Mouse (Mus musculus): Measurements from ENCODE around the gene Bdkrb2. TPM values are rescaled to one million over a fixed set of nuclear protein-coding genes. Genes with fewer than 3 reads are reported as not detected.

Gene Bdkrb2
- polyA plus RNA-seq, 1 experiment from 2014 or later = 2.6 TPM

DNA sequence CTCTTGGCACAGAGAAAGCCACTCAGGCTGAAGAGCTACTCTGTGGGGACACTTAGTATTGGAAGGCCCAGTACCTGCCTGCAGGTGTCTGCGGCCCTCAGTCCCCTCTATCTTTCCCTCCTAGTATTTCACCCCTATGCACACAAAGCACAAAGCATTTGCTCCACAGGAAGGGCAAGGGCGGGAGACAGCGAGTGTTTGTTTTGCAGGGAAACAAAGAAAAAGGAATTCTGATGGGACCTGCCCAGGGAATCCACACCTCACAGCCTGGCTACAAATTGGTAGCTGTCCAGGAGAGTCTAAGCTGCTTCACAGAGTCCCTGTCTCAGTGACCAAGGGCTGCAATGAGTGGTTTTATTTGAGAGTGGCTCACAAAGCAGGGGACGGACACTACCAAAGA lies 30.4 kb downstream of the Bdkrb2 start:
- ATAC-seq (ENCODE audit: insufficient number of reproducible peaks, low FRiP score, low TSS enrichment, low read depth) = no peak
- Histone ChIP-seq H3K27me3 (no peaks in the 10 kb centered on the region), H3K36me3 (no peaks in the 10 kb centered on the region), H3K4me3 (replicated peaks) (no peak overlapping the region), H3K9ac (no peak overlapping the region), H3K4me2 (replicated peaks) (no peak overlapping the region), H3K9me3 (replicated peaks) (no peaks in the 10 kb centered on the region), H3K27ac (replicated peaks) (no peak overlapping the region), H3K4me1 (no peaks in the 10 kb centered on the region)
- WGBS = 64% methylated on average over 4 of the region's 4 CpGs

DNA sequence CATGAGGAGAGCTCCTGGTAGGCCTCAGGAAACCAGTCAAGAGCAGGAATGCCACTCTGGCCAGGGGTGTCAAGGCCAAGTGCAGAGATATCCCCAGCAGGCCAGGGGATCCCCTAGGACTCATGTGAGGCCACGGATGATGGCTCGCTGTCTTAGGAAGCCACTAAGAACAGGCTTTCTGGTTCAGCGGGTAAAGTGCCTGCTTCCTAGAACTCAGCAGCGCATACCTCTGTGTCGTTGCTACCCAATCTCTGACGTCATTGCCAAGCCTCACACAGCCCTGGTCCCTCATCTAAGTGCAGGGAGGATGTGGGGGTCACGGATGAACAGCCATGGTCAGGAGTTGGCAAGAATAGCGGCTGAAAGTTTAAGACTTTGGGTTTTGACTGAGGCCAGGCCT lies 34.1 kb downstream of the Bdkrb2 start:
- H3K4me3 ChIP-seq (replicated peaks) = no peak overlapping the region
- no peaks in the 10 kb centered on the region for H3K27me3 ChIP-seq
- no peaks in the 10 kb centered on the region for H3K36me3 ChIP-seq
- 87% methylated on average over 8 of the region's 8 CpGs for WGBS
- no peak overlapping the region for H3K9ac ChIP-seq
- H3K4me2 ChIP-seq (replicated peaks) = no peak overlapping the region
- peaks cover 13% of the 10 kb centered on the region for H3K4me1 ChIP-seq
- no peak overlapping the region for H3K27ac ChIP-seq (replicated peaks)
- no peak for ATAC-seq (ENCODE audit: insufficient number of reproducible peaks, low FRiP score, low TSS enrichment, low read depth)
- no peaks in the 10 kb centered on the region for H3K9me3 ChIP-seq (replicated peaks)

- WGBS = 73% methylated on average over 10 of the region's 10 CpGs
- peaks cover 13% of the 10 kb centered on the region for H3K4me1 ChIP-seq
- no peaks in the 10 kb centered on the region for H3K9me3 ChIP-seq (replicated peaks)
- ATAC-seq (ENCODE audit: insufficient number of reproducible peaks, low FRiP score, low TSS enrichment, low read depth) = no peak
- no peak overlapping the region for H3K9ac ChIP-seq
- no peak overlapping the region for H3K4me2 ChIP-seq (replicated peaks)
- H3K27ac ChIP-seq (replicated peaks) = no peak overlapping the region
- H3K27me3 ChIP-seq = no peaks in the 10 kb centered on the region
- H3K36me3 ChIP-seq = no peaks in the 10 kb centered on the region
- H3K4me3 ChIP-seq (replicated peaks) = no peak overlapping the region
Measured at GRCm38 (mm10) chr12:105598503-105598902, 35.5 kb downstream of the Bdkrb2 start.

DNA sequence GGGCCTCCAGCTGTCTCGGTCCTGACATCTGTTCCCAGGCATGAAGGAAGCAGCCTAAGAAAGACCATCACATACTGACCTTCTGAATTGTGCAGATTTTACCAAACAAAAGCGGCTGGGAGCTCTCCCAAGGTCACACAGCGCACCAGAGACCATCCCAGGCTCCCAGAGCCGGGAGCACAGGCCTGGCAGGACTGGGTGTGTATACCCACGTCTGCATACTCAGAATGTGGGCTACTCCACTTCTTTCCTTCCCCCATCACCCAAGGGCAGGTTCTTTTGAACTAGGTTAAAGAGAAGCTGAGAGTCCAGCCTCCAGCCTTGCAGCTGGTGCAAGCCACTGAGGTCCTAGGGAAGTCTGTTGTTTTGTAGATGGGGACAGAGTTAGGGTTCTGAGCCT lies 36.1 kb downstream of the Bdkrb2 start:
- H3K4me3 ChIP-seq (replicated peaks) = no peak overlapping the region
- no peak overlapping the region for H3K27ac ChIP-seq (replicated peaks)
- WGBS = 46% methylated on average over 5 of the region's 5 CpGs
- H3K9me3 ChIP-seq (replicated peaks) = no peaks in the 10 kb centered on the region
- no peak overlapping the region for H3K9ac ChIP-seq
- ATAC-seq (ENCODE audit: insufficient number of reproducible peaks, low FRiP score, low TSS enrichment, low read depth) = no peak
- no peak overlapping the region for H3K4me2 ChIP-seq (replicated peaks)
- H3K27me3 ChIP-seq = no peaks in the 10 kb centered on the region
- H3K36me3 ChIP-seq = no peaks in the 10 kb centered on the region
- peaks cover 13% of the 10 kb centered on the region for H3K4me1 ChIP-seq

- WGBS = 57% methylated on average over 6 of the region's 6 CpGs
- Histone ChIP-seq H3K36me3 (no peaks in the 10 kb centered on the region), H3K27me3 (no peaks in the 10 kb centered on the region), H3K4me3 (replicated peaks) (no peak overlapping the region), H3K9ac (no peak overlapping the region), H3K4me1 (peaks cover 13% of the 10 kb centered on the region), H3K9me3 (replicated peaks) (no peaks in the 10 kb centered on the region), H3K4me2 (replicated peaks) (no peak overlapping the region), H3K27ac (replicated peaks) (no peak overlapping the region)
- ATAC-seq (ENCODE audit: insufficient number of reproducible peaks, low FRiP score, low TSS enrichment, low read depth) = no peak
Measured at GRCm38 (mm10) chr12:105601586-105601985, 38.6 kb downstream of the Bdkrb2 start.

DNA sequence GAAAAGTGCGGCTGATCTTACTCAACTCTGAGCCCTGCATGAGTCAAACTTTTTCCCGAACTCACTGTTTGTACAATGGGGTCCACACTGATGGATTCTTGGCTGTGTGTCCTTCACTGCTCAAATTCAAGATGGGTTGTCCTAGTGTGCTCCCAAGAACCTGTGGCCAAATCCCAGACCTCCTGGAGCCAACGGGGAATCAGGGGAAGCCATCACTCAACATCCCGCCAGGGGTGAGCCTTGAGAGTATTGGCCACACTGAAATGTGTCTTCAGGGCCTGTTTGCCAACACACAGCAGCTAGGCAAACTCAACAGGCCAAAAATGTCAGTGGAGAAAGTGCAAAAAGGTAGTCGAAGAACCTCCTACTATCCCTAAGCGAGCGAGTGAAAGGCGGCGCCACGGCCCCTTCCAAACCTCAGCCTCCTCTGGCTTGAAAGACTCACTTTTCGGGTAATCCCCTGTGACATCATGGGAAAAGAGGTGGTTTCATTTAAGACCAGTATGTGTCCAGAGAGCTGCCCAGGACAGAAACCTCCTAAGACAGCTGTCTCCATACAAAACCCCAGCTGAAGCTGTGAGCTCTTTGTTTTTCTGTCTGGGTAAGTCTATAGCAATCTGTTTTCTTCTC lies 39.7 kb downstream of the Bdkrb2 start, which contains the start of gene Bdkrb1:
TSS of gene Bdkrb1 (plus strand) at position 505 of the 630 bp plus-strand sequence.
- Histone ChIP-seq H3K27ac (replicated peaks) (no peak within 1 kb of the TSS), H3K36me3 (no peaks in the 10 kb centered on the region), H3K4me2 (replicated peaks) (no peak within 1 kb of the TSS), H3K4me3 (replicated peaks) (no peak within 1 kb of the TSS), H3K9ac (no peak within 1 kb of the TSS), H3K9me3 (replicated peaks) (no peaks in the 10 kb centered on the region), H3K27me3 (no peaks in the 10 kb centered on the region), H3K4me1 (peaks cover 13% of the 10 kb centered on the region)
- ATAC-seq (ENCODE audit: insufficient number of reproducible peaks, low FRiP score, low TSS enrichment, low read depth) = no peak
- 80% methylated on average over 11 of the region's 11 CpGs for WGBS

GRCm38 (mm10) chr12:105603904-105604303 lies 40.9 kb downstream of the Bdkrb2 start:
- no peak for ATAC-seq (ENCODE audit: insufficient number of reproducible peaks, low FRiP score, low TSS enrichment, low read depth)
- no peak overlapping the region for H3K4me2 ChIP-seq (replicated peaks)
- H3K9ac ChIP-seq = no peak overlapping the region
- no peaks in the 10 kb centered on the region for H3K27me3 ChIP-seq
- no peak overlapping the region for H3K27ac ChIP-seq (replicated peaks)
- H3K4me3 ChIP-seq (replicated peaks) = no peak overlapping the region
- no peaks in the 10 kb centered on the region for H3K9me3 ChIP-seq (replicated peaks)
- H3K4me1 ChIP-seq = peaks cover 11% of the 10 kb centered on the region
- WGBS = 75% methylated on average over 11 of the region's 11 CpGs
- H3K36me3 ChIP-seq = no peaks in the 10 kb centered on the region

DNA sequence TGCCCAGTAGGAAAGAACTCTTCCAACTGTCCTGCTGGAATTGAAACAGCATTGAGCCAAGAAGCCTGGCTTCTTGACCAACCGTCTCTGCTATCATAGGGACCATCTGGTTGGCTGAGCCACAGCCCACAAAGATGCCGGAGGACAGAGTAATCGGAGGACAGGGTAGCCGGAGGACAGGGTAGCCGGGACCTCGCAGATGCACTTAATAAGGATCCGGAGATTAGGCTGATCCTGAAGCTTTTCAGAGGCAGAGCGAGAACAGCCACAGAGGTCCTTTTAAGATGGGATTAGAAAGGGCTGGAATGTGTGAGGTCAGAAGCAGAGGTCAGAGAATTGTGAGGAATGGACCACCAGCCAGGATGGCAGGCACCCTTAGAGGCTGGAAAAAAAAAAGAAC lies 42.2 kb downstream of the Bdkrb2 start:
- no peak for ATAC-seq (ENCODE audit: insufficient number of reproducible peaks, low FRiP score, low TSS enrichment, low read depth)
- H3K27me3 ChIP-seq = no peaks in the 10 kb centered on the region
- H3K9me3 ChIP-seq (replicated peaks) = no peaks in the 10 kb centered on the region
- no peaks in the 10 kb centered on the region for H3K4me1 ChIP-seq
- no peak overlapping the region for H3K9ac ChIP-seq
- no peak overlapping the region for H3K4me3 ChIP-seq (replicated peaks)
- WGBS = 12% methylated on average over 8 of the region's 8 CpGs
- H3K36me3 ChIP-seq = no peaks in the 10 kb centered on the region
- H3K27ac ChIP-seq (replicated peaks) = no peak overlapping the region
- H3K4me2 ChIP-seq (replicated peaks) = no peak overlapping the region

GRCm38 (mm10) chr12:105606881-105607280 lies 43.9 kb downstream of the Bdkrb2 start:
- no peak overlapping the region for H3K4me3 ChIP-seq (replicated peaks)
- no peak overlapping the region for H3K9ac ChIP-seq
- no peak overlapping the region for H3K27ac ChIP-seq (replicated peaks)
- WGBS = 83% methylated on average over 4 of the region's 4 CpGs
- no peak for ATAC-seq (ENCODE audit: insufficient number of reproducible peaks, low FRiP score, low TSS enrichment, low read depth)
- no peaks in the 10 kb centered on the region for H3K27me3 ChIP-seq
- no peaks in the 10 kb centered on the region for H3K9me3 ChIP-seq (replicated peaks)
- peaks cover 1% of the 10 kb centered on the region; the same call in 1 of the 2 replicates for H3K4me1 ChIP-seq
- H3K36me3 ChIP-seq = no peaks in the 10 kb centered on the region
- no peak overlapping the region for H3K4me2 ChIP-seq (replicated peaks)

GRCm38 (mm10) chr12:105611045-105611444 lies 48.0 kb downstream of the Bdkrb2 start:
- Histone ChIP-seq H3K27ac (replicated peaks) (no peak overlapping the region), H3K9ac (no peak overlapping the region), H3K4me3 (replicated peaks) (no peak overlapping the region), H3K36me3 (peaks cover 13% of the 10 kb centered on the region), H3K27me3 (no peaks in the 10 kb centered on the region), H3K9me3 (replicated peaks) (no peaks in the 10 kb centered on the region), H3K4me1 (peaks cover 4% of the 10 kb centered on the region; the same call in 1 of the 2 replicates), H3K4me2 (replicated peaks) (no peak overlapping the region)
- WGBS = 92% methylated on average over 2 of the region's 2 CpGs
- ATAC-seq (ENCODE audit: insufficient number of reproducible peaks, low FRiP score, low TSS enrichment, low read depth) = no peak

- no peak overlapping the region for H3K4me3 ChIP-seq (replicated peaks)
- no peak for ATAC-seq (ENCODE audit: insufficient number of reproducible peaks, low FRiP score, low TSS enrichment, low read depth)
- no peaks in the 10 kb centered on the region for H3K9me3 ChIP-seq (replicated peaks)
- no peak overlapping the region for H3K27ac ChIP-seq (replicated peaks)
- H3K4me2 ChIP-seq (replicated peaks) = no peak overlapping the region
- H3K4me1 ChIP-seq = peaks cover 4% of the 10 kb centered on the region; the same call in 1 of the 2 replicates
- H3K27me3 ChIP-seq = no peaks in the 10 kb centered on the region
- 10% methylated on average over 7 of the region's 7 CpGs for WGBS
- peaks cover 17% of the 10 kb centered on the region for H3K36me3 ChIP-seq
- H3K9ac ChIP-seq = no peak overlapping the region
Measured at GRCm38 (mm10) chr12:105611748-105612147, 48.7 kb downstream of the Bdkrb2 start.

DNA sequence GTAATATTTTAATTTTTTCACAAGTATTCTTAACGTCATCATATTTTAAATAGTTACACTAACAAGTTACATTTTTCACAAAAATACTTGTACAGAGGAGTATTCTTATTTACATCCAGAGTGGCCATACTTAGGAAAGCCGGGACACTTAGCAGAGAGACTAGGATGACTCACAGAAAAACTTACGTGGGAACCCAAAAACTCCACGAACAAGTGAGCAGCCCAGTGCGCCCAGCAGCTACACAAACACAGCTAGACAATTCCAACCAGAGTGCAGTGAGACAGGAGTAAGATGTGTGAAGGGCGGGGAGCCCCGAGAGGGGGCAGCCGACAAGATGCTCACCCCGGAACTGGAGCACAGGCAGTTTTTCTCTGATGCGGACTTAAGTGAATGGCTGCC lies 50.5 kb downstream of the Bdkrb2 start:
- no peak overlapping the region for H3K27ac ChIP-seq (replicated peaks)
- H3K36me3 ChIP-seq = peaks cover 35% of the 10 kb centered on the region
- H3K9me3 ChIP-seq (replicated peaks) = no peaks in the 10 kb centered on the region
- no peak for ATAC-seq (ENCODE audit: insufficient number of reproducible peaks, low FRiP score, low TSS enrichment, low read depth)
- H3K9ac ChIP-seq = no peak overlapping the region
- no peak overlapping the region for H3K4me3 ChIP-seq (replicated peaks)
- 88% methylated on average over 10 of the region's 10 CpGs for WGBS
- peaks cover 4% of the 10 kb centered on the region; the same call in 1 of the 2 replicates for H3K4me1 ChIP-seq
- H3K27me3 ChIP-seq = no peaks in the 10 kb centered on the region
- no peak overlapping the region for H3K4me2 ChIP-seq (replicated peaks)

All from embryonic facial prominence, embryonic 15.5 days (tissue).